Mouse (Mus musculus) G1E (cell line): ENCODE measurements around the gene Grik4.

Source experiments
- CTCF ChIP-seq: IDR thresholded peaks from 2 replicates; pipeline ENCODE4 v1.5.1; 2012; ENCODE audit warnings: low read depth, low read length, inconsistent platforms, mixed read lengths
- GATA1 ChIP-seq: IDR thresholded peaks from 2 replicates; pipeline ENCODE4 v1.6.1; 2012; ENCODE audit warnings: borderline replicate concordance, low read length, inconsistent platforms, mixed read lengths
- GATA2 ChIP-seq: IDR thresholded peaks from 2 replicates; pipeline ENCODE4 v1.6.1; 2012; ENCODE audit warnings: low read depth, low read length, inconsistent platforms, borderline replicate concordance

GRCm38 (mm10) chr9:42703191-42703854 is 241.0 kb downstream of the Grik4 start:
- TF ChIP-seq CTCF, result no peak
- no peak for TF ChIP-seq GATA1
- TF ChIP-seq GATA2, result no peak
